Mouse (Mus musculus): Measurements from ENCODE around the gene Pdc. TPM values are rescaled to one million over a fixed set of nuclear protein-coding genes. Genes with fewer than 3 reads are reported as not detected.
"Not testable (repeated sequence)": the region's sequence is repeated elsewhere in the genome, so short reads cannot be mapped to it uniquely, and the experiment has no call there.

The Pdc gene
- total RNA-seq (2021) = not detected
- long read RNA-seq = 0 reads

- no peak for DNase-seq (ENCODE audit: low spot score in 2 of 2)
Measured at GRCm38 (mm10) chr1:150319205-150319604, at the start of gene Pdc. TSS of gene Pdc (plus strand) at chr1:150319417.

GRCm38 (mm10) chr1:150294051-150294450 is 25.2 kb upstream of the Pdc start:
- not testable (repeated sequence) for DNase-seq (ENCODE audit: low spot score in 2 of 2)

GRCm38 (mm10) chr1:150307599-150307998 is 11.6 kb upstream of the Pdc start:
- peak in 1 of 2 experiments; percentile 55 for DNase-seq (ENCODE audit: low spot score in 2 of 2)

GRCm38 (mm10) chr1:150335111-150335510 is 15.9 kb downstream of the Pdc start:
- no peak for DNase-seq (ENCODE audit: low spot score in 2 of 2)

GRCm38 (mm10) chr1:150360864-150361263 is 41.6 kb downstream of the Pdc start:
- no peak for DNase-seq (ENCODE audit: low spot score in 2 of 2)

- DNase-seq (ENCODE audit: low spot score in 2 of 2) = no peak
Measured at GRCm38 (mm10) chr1:150372895-150373294, 53.7 kb downstream of the Pdc start.

GRCm38 (mm10) chr1:150374247-150374646 is 55.0 kb downstream of the Pdc start:
- DNase-seq (ENCODE audit: low spot score in 2 of 2) = no peak

Other genes starting within 250 kb of the Pdc start
- 10 to 100 TPM; 16.4 to 18.1 TPM for gene Ptgs2, start 219.4 kb upstream of the Pdc start, total RNA-seq (2021)
- gene Tpr, start 73.4 kb downstream of the Pdc start, total RNA-seq (2021) = 100 to 1,000 TPM; 111 TPM
- gene Odr4, start 73.7 kb downstream of the Pdc start, total RNA-seq (2021) = 10 to 100 TPM; 53.6 to 54.1 TPM
- 1 to 10 TPM in 1 of 2 experiments, under 1 TPM in 1; 0.72 to 1.9 TPM for gene Prg4, start 146.7 kb downstream of the Pdc start, total RNA-seq (2021)

Data from layer of hippocampus, adult 18-20 months (tissue).